Mouse (Mus musculus): ENCODE results near the gene Hipk1.
A peak's percentile ranks its signal among the peaks of the same experiment; 100 is the strongest.
"Not testable (repeated sequence)": the region's sequence is repeated elsewhere in the genome, so short reads cannot be mapped to it uniquely, and the experiment has no call there.

Gene Hipk1

GRCm38 (mm10) chr3:103802861-103803260 lies 11.5 kb upstream of the Hipk1 start:
- H3K36me3 ChIP-seq (ENCODE audit: insufficient read depth, low read length): peaks cover 61% of the 10 kb centered on the region
- H3K9me3 ChIP-seq (ENCODE audit: low read length): no peaks in the 10 kb centered on the region
- no peak for TF ChIP-seq NANOG (IDR thresholded peaks at IDR 0.05; ENCODE audit: borderline replicate concordance, low read length)
- TF ChIP-seq CTCF (conservative IDR thresholded peaks at IDR 0.05; ENCODE audit: low read length): no peak
- TF ChIP-seq POU5F1 (IDR thresholded peaks at IDR 0.05; ENCODE audit: borderline replicate concordance, low read length): no peak
- peaks cover 11% of the 10 kb centered on the region for H3K4me1 ChIP-seq (replicated peaks; ENCODE audit: low read depth, low read length)
- H3K4me3 ChIP-seq (replicated peaks; ENCODE audit: low read length): no peak overlapping the region
- no peaks in the 10 kb centered on the region for H3K27me3 ChIP-seq (ENCODE audit: insufficient read depth, low read length)

- Histone ChIP-seq H3K9me3 (ENCODE audit: low read length) (no peaks in the 10 kb centered on the region), H3K4me3 (replicated peaks; ENCODE audit: low read length) (no peak overlapping the region), H3K36me3 (ENCODE audit: insufficient read depth, low read length) (peaks cover 52% of the 10 kb centered on the region), H3K4me1 (replicated peaks; ENCODE audit: low read depth, low read length) (peaks cover 8% of the 10 kb centered on the region), H3K27me3 (ENCODE audit: insufficient read depth, low read length) (no peaks in the 10 kb centered on the region)
- TF ChIP-seq NANOG (IDR thresholded peaks at IDR 0.05; ENCODE audit: borderline replicate concordance, low read length): no peak
These were observed 10.5 kb upstream of the Hipk1 start for GRCm38 (mm10) chr3:103801631-103802531.

GRCm38 (mm10) chr3:103799507-103799906 lies 8.1 kb upstream of the Hipk1 start:
- TF ChIP-seq POU5F1 (IDR thresholded peaks at IDR 0.05; ENCODE audit: borderline replicate concordance, low read length) (no peak), NANOG (IDR thresholded peaks at IDR 0.05; ENCODE audit: borderline replicate concordance, low read length) (no peak), CTCF (conservative IDR thresholded peaks at IDR 0.05; ENCODE audit: low read length) (no peak)
- peaks cover 13% of the 10 kb centered on the region for H3K27me3 ChIP-seq (ENCODE audit: insufficient read depth, low read length)
- no peaks in the 10 kb centered on the region for H3K9me3 ChIP-seq (ENCODE audit: low read length)
- H3K4me3 ChIP-seq (replicated peaks; ENCODE audit: low read length): no peak overlapping the region
- H3K4me1 ChIP-seq (replicated peaks; ENCODE audit: low read depth, low read length): peaks cover 8% of the 10 kb centered on the region
- peaks cover 30% of the 10 kb centered on the region for H3K36me3 ChIP-seq (ENCODE audit: insufficient read depth, low read length)

GRCm38 (mm10) chr3:103796389-103796788 lies 5.0 kb upstream of the Hipk1 start:
- peaks cover 12% of the 10 kb centered on the region for H3K4me1 ChIP-seq (replicated peaks; ENCODE audit: low read depth, low read length)
- peaks cover 13% of the 10 kb centered on the region for H3K27me3 ChIP-seq (ENCODE audit: insufficient read depth, low read length)
- no peak overlapping the region for H3K4me3 ChIP-seq (replicated peaks; ENCODE audit: low read length)
- H3K36me3 ChIP-seq (ENCODE audit: insufficient read depth, low read length): no peaks in the 10 kb centered on the region
- no peaks in the 10 kb centered on the region for H3K9me3 ChIP-seq (ENCODE audit: low read length)
- TF ChIP-seq POU5F1 (IDR thresholded peaks at IDR 0.05; ENCODE audit: borderline replicate concordance, low read length) (no peak), NANOG (IDR thresholded peaks at IDR 0.05; ENCODE audit: borderline replicate concordance, low read length) (no peak), CTCF (conservative IDR thresholded peaks at IDR 0.05; ENCODE audit: low read length) (no peak)

- Histone ChIP-seq H3K4me1 (replicated peaks; ENCODE audit: low read depth, low read length) (peaks cover 37% of the 10 kb centered on the region), H3K27me3 (ENCODE audit: insufficient read depth, low read length) (peaks cover 13% of the 10 kb centered on the region), H3K9me3 (ENCODE audit: low read length) (no peaks in the 10 kb centered on the region), H3K4me3 (replicated peaks; ENCODE audit: low read length) (no peak overlapping the region), H3K36me3 (ENCODE audit: insufficient read depth, low read length) (no peaks in the 10 kb centered on the region)
- no peak for TF ChIP-seq POU5F1 (IDR thresholded peaks at IDR 0.05; ENCODE audit: borderline replicate concordance, low read length)
- TF ChIP-seq NANOG (IDR thresholded peaks at IDR 0.05; ENCODE audit: borderline replicate concordance, low read length): no peak
- no peak for TF ChIP-seq CTCF (conservative IDR thresholded peaks at IDR 0.05; ENCODE audit: low read length)
These were observed 1.2 kb upstream of the Hipk1 start for GRCm38 (mm10) chr3:103792566-103792965.

- H3K36me3 ChIP-seq (ENCODE audit: insufficient read depth, low read length): not testable (repeated sequence)
These were observed 696 bp upstream of the Hipk1 start for GRCm38 (mm10) chr3:103792111-103792406.

GRCm38 (mm10) chr3:103790346-103791145 lies 817 bp downstream of the Hipk1 start:
- Histone ChIP-seq H3K36me3 (ENCODE audit: insufficient read depth, low read length) (no peaks in the 10 kb centered on the region), H3K9me3 (ENCODE audit: low read length) (no peaks in the 10 kb centered on the region), H3K4me3 (replicated peaks; ENCODE audit: low read length) (peak overlapping the region; percentile 92), H3K27me3 (ENCODE audit: insufficient read depth, low read length) (peaks cover 6% of the 10 kb centered on the region), H3K4me1 (replicated peaks; ENCODE audit: low read depth, low read length) (peaks cover 49% of the 10 kb centered on the region)
- TF ChIP-seq POU5F1 (IDR thresholded peaks at IDR 0.05; ENCODE audit: borderline replicate concordance, low read length): no peak
- TF ChIP-seq NANOG (IDR thresholded peaks at IDR 0.05; ENCODE audit: borderline replicate concordance, low read length): no peak
- no peak for TF ChIP-seq CTCF (conservative IDR thresholded peaks at IDR 0.05; ENCODE audit: low read length)

More at GRCm38 (mm10) chr3:103792111-103792406, 696 bp upstream of the Hipk1 start:
- H3K4me1 ChIP-seq (replicated peaks; ENCODE audit: low read depth, low read length): peaks cover 42% of the 10 kb centered on the region
- peaks cover 13% of the 10 kb centered on the region for H3K27me3 ChIP-seq (ENCODE audit: insufficient read depth, low read length)
- H3K4me3 ChIP-seq (replicated peaks; ENCODE audit: low read length): peak overlapping the region; percentile 92
- not testable (repeated sequence) for H3K9me3 ChIP-seq (ENCODE audit: low read length)

- no peaks in the 10 kb centered on the region for H3K9me3 ChIP-seq (ENCODE audit: low read length)
- peak overlapping the region; percentile 92 for H3K4me3 ChIP-seq (replicated peaks; ENCODE audit: low read length)
- TF ChIP-seq POU5F1 (IDR thresholded peaks at IDR 0.05; ENCODE audit: borderline replicate concordance, low read length) (no peak), CTCF (conservative IDR thresholded peaks at IDR 0.05; ENCODE audit: low read length) (no peak), NANOG (IDR thresholded peaks at IDR 0.05; ENCODE audit: borderline replicate concordance, low read length) (no peak)
- no peaks in the 10 kb centered on the region for H3K36me3 ChIP-seq (ENCODE audit: insufficient read depth, low read length)
- 0 out of 2 replicates have a peak, but pooled peaks cover 2% of the 10 kb centered on the region for H3K27me3 ChIP-seq (ENCODE audit: insufficient read depth, low read length)
- peaks cover 53% of the 10 kb centered on the region for H3K4me1 ChIP-seq (replicated peaks; ENCODE audit: low read depth, low read length)
These were observed 1.4 kb downstream of the Hipk1 start for GRCm38 (mm10) chr3:103789891-103790345.
